Mouse (Mus musculus) CH12.LX (cell line): ENCODE data around the gene Vamp9.

Experiments used
- CTCF ChIP-seq, 2 experiments: IDR thresholded peaks in 1 of 2; conservative IDR thresholded peaks in 1 of 2; 2 replicates each; pipeline ENCODE4 v1.5.1; 2011 to 2012; ENCODE audit warnings: low read depth in 2 of 2, low read length in 2 of 2, improper control_type of control experiment in 1 of 2, inconsistent platforms in 1 of 2, mild to moderate bottlenecking in 1 of 2, moderate library complexity in 1 of 2
- E2F4 ChIP-seq: IDR thresholded peaks from 2 replicates; pipeline ENCODE4 v1.6.1; 2011; ENCODE audit warnings: low read depth, low read length, improper control_type of control experiment; ENCODE audit not compliant: insufficient replicate concordance
- EP300 ChIP-seq: IDR thresholded peaks from 2 replicates; pipeline ENCODE4 v1.6.1; 2011; ENCODE audit warnings: low read length, improper control_type of control experiment
- HCFC1 ChIP-seq: IDR thresholded peaks from 2 replicates; pipeline ENCODE4 v1.6.1; 2012; ENCODE audit warnings: low read depth, mild to moderate bottlenecking, inconsistent platforms, low read length, improper control_type of control experiment
- JUND ChIP-seq: conservative IDR thresholded peaks from 2 replicates; pipeline ENCODE4 v1.6.1; 2011; ENCODE audit warnings: low read depth, low read length, improper control_type of control experiment
- MAFK ChIP-seq: IDR thresholded peaks from 2 replicates; pipeline ENCODE4 v1.6.1; 2011; ENCODE audit warnings: low read length, improper control_type of control experiment; ENCODE audit not compliant: insufficient replicate concordance
- MAZ ChIP-seq: IDR thresholded peaks from 2 replicates; pipeline ENCODE4 v1.6.1; 2012; ENCODE audit warnings: low read depth, mild to moderate bottlenecking, inconsistent platforms, low read length, improper control_type of control experiment, moderate library complexity
- POLR2A ChIP-seq: IDR thresholded peaks from 2 replicates; pipeline ENCODE4 v1.6.1; 2011; ENCODE audit warnings: low read depth, mild to moderate bottlenecking, improper control_type of control experiment, low read length
- SIN3A ChIP-seq: IDR thresholded peaks from 2 replicates; pipeline ENCODE4 v1.6.1; 2012; ENCODE audit warnings: low read length, improper control_type of control experiment, inconsistent platforms
- SMC3 ChIP-seq: IDR thresholded peaks from 2 replicates; pipeline ENCODE4 v1.6.1; 2011; ENCODE audit warnings: low read depth, low read length, improper control_type of control experiment
- TCF12 ChIP-seq: IDR thresholded peaks from 2 replicates; pipeline ENCODE4 v1.6.1; 2014; ENCODE audit warnings: low read depth, mild to moderate bottlenecking, inconsistent platforms, low read length, improper control_type of control experiment
- USF2 ChIP-seq: conservative IDR thresholded peaks from 2 replicates; pipeline ENCODE4 v1.6.1; 2011; ENCODE audit warnings: low read depth, low read length, improper control_type of control experiment
- ZKSCAN1 ChIP-seq: IDR thresholded peaks from 2 replicates; pipeline ENCODE4 v1.6.1; 2012; ENCODE audit warnings: low read depth, inconsistent platforms, low read length, improper control_type of control experiment, borderline replicate concordance
- ZMIZ1 ChIP-seq: IDR thresholded peaks from 2 replicates; pipeline ENCODE4 v1.6.1; 2012; ENCODE audit warnings: low read depth, mild to moderate bottlenecking, inconsistent platforms, low read length, improper control_type of control experiment

- TF ChIP-seq MAFK = no peak
- no peak for TF ChIP-seq MAZ
- TF ChIP-seq E2F4 = no peak
- no peak for TF ChIP-seq EP300
- TF ChIP-seq CTCF (conservative IDR thresholded peaks at IDR 0.05 in 1 of 2, IDR thresholded peaks at IDR 0.05 in 1 of 2; ENCODE audit: low read depth in 2 of 2, low read length in 2 of 2) = no peak
- no peak for TF ChIP-seq SIN3A
- TF ChIP-seq POLR2A = no peak
- TF ChIP-seq TCF12 = no peak
- TF ChIP-seq JUND = no peak
- no peak for TF ChIP-seq USF2
- no peak for TF ChIP-seq ZMIZ1
- no peak for TF ChIP-seq ZKSCAN1
- TF ChIP-seq SMC3 = no peak
- TF ChIP-seq HCFC1 = no peak
Measured at GRCm38 (mm10) chr5:99959960-99960359, 53.9 kb downstream of the Vamp9 start.
